Mouse (Mus musculus) frontal cortex, postnatal 25 days (tissue): ENCODE data around the gene 2900011O08Rik.

ENCODE experiments used
- DNase-seq, 2 experiments: peaks; one replicate each; pipeline ENCODE4 v3.0.0; 2022; ENCODE audit warnings: low spot score in 2 of 2

Gene 2900011O08Rik

GRCm38 (mm10) chr16:14137976-14138561, 151.7 kb downstream of the 2900011O08Rik start:
- DNase-seq = no peak

- DNase-seq = no peak
Observed at GRCm38 (mm10) chr16:14139106-14139505, 152.7 kb downstream of the 2900011O08Rik start.

- DNase-seq = no peak
Observed at GRCm38 (mm10) chr16:14143298-14143697, 156.9 kb downstream of the 2900011O08Rik start.

GRCm38 (mm10) chr16:14147712-14148111, 161.3 kb downstream of the 2900011O08Rik start:
- no peak for DNase-seq
